Mouse (Mus musculus) stomach, postnatal 0 days (tissue): Measurements from ENCODE around the gene Nagk.

Experiments used
- CTCF ChIP-seq: IDR thresholded peaks from 2 replicates; pipeline ENCODE4 v1.5.1; 2016; ENCODE audit warnings: antibody characterized with exemption, low read depth, mild to moderate bottlenecking, moderate library complexity
- EP300 ChIP-seq: optimal IDR thresholded peaks from 2 replicates; pipeline ENCODE3; 2016; ENCODE audit warnings: antibody characterized with exemption

GRCm38 (mm10) chr6:83786426-83786825 is 8.4 kb upstream of the Nagk start:
- TF ChIP-seq EP300 = no peak
- no peak for TF ChIP-seq CTCF
